Mouse (Mus musculus) right cerebral cortex, postnatal 4 days (tissue): Measurements from ENCODE around the gene Crhr1.
"Not testable (repeated sequence)": the region's sequence is repeated elsewhere in the genome, so short reads cannot be mapped to it uniquely, and the experiment has no call there.

ENCODE experiments used
- DNase-seq: peaks from one replicate; pipeline ENCODE4 v3.0.0-alpha.2; 2022

Crhr1 gene

GRCm38 (mm10) chr11:104197861-104198260 lies 65.2 kb downstream of the Crhr1 start:
- no peak for DNase-seq

DNA sequence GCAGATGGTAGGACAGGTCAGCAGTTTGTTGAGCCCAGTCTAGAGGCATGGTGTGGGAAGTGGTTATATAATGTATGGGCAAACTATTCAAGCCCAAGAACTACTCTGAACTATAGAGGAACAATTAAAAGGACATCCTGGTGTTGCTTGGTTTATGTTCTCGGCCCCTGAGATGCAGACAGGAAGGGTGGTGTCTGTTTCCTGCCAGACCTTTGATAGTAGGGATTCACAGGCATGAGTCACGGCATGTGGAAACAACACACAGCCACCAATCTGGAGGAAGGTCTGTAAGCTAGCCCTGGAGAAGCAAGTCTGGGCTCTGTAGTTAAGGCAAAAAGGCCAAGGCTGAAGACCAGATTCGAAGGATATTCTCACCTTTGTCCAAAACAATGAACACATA lies 70.6 kb downstream of the Crhr1 start:
- no peak for DNase-seq

DNA sequence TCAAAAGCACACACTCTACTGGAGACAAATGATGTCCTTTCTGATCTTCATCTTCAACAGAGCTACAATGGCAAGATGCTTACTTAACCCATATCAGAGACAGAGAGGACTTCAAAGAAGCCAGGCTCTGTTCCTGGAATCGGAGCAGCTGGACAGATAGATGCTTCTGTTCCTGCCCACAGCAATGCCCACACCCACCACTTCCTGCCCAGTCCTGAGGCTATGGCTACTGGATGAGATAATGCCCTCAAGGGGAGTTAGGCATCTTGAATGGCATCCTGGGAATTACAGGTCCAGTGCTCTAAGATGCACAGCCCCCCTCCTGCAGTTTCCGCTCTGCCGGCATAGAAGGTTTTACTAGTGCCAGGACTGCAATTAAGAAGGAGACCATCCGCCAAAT lies 73.9 kb downstream of the Crhr1 start:
- DNase-seq, result no peak

- DNase-seq, result no peak
These were observed 76.4 kb downstream of the Crhr1 start for GRCm38 (mm10) chr11:104209041-104209440.

- DNase-seq, result no peak
These were observed 78.6 kb downstream of the Crhr1 start for GRCm38 (mm10) chr11:104211251-104211650.

GRCm38 (mm10) chr11:104214128-104214527 lies 81.5 kb downstream of the Crhr1 start:
- DNase-seq, result not testable (repeated sequence)

DNA sequence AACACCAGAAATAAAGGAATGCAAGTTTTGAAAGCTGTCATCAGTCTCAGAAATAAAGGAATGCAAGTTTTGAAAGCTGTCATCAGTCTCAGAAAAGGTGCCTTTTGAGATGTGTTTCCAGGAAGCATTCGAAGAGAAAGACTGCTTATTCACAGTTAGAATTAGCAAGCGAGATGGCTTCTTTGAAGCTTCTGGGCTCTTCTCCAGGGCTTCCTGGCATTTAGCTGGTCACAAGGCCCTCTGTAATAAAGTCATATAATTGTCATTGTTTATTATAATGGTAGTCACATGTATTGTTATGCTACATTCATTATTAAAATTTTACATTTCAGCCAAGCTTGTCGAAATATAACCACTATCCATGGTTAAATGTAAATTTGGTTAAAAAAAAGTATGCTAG lies 85.4 kb downstream of the Crhr1 start:
- DNase-seq, result no peak

GRCm38 (mm10) chr11:104220291-104220690 lies 87.6 kb downstream of the Crhr1 start:
- no peak for DNase-seq

DNA sequence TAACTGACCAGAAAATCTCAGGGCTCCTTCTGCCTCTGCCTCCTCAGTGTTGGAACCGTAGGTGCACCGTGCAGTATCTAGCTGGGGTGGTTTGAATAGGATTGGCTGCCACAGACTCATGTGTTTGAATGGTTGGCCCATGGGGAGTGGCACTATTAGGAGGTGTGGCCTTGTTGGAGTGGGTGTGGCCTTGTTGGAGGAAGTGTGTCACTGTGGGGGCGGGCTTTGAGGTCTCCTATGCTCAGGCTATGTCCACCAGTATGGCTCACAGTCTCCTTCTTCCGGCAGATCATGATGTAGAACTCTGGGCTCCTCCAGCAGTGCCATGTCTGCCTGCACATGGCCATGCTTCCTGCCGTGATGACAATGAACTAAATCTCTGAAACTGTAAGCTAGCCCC lies 89.1 kb downstream of the Crhr1 start:
- DNase-seq, result no peak

- DNase-seq, result no peak
These were observed 90.6 kb downstream of the Crhr1 start for GRCm38 (mm10) chr11:104223301-104223700.
